Mouse (Mus musculus) hindbrain, embryonic 16.5 days (tissue): ENCODE results near the gene Gak. TPM values are rescaled to one million over a fixed set of nuclear protein-coding genes. Genes with fewer than 3 reads are reported as not detected.

Experiments
- ATAC-seq: fragments of 200-750 bp; cut with Nextera tagmentation; 2 replicates; pipeline ENCODE4 v1.8.0; 2017; ENCODE audit warnings: moderate TSS enrichment, moderate library complexity
- H3K27ac ChIP-seq: fragments of 300-500 bp; sonication (generic); 2 replicates; pipeline ENCODE4 v1.5.1; 2014; ENCODE audit warnings: low read depth, mild to moderate bottlenecking, control low read depth, low read length, moderate library complexity
- H3K27me3 ChIP-seq: fragments of 300-500 bp; sonication (generic); replicated peaks from 2 replicates; pipeline ENCODE4 v1.6.1; 2014; ENCODE audit warnings: low read length; ENCODE audit not compliant: control insufficient read depth, insufficient read depth
- H3K36me3 ChIP-seq: fragments of 300-500 bp; sonication (generic); 2 replicates; pipeline ENCODE4 v1.6.1; 2014; ENCODE audit warnings: mild to moderate bottlenecking, low read length, moderate library complexity, mixed read lengths; ENCODE audit not compliant: control insufficient read depth, insufficient read depth
- H3K4me1 ChIP-seq: fragments of 300-500 bp; sonication (generic); 2 replicates; pipeline ENCODE4 v1.6.1; 2014; ENCODE audit warnings: low read depth, low read length; ENCODE audit not compliant: control insufficient read depth, insufficient read depth
- H3K4me2 ChIP-seq: fragments of 300-500 bp; sonication (generic); 2 replicates; pipeline ENCODE4 v1.6.1; 2014; ENCODE audit warnings: mild to moderate bottlenecking, low read length, control low read depth, moderate library complexity
- H3K4me3 ChIP-seq: fragments of 300-500 bp; sonication (generic); 2 replicates; pipeline ENCODE4 v1.5.1; 2014; ENCODE audit warnings: mild to moderate bottlenecking, low read length, control low read depth, moderate library complexity
- H3K9ac ChIP-seq: fragments of 300-500 bp; sonication (generic); 2 replicates; pipeline ENCODE4 v1.6.1; 2014; ENCODE audit warnings: low read depth, mild to moderate bottlenecking, control low read depth, low read length, moderate library complexity
- H3K9me3 ChIP-seq: fragments of 300-500 bp; sonication (generic); 2 replicates; pipeline ENCODE4 v1.6.1; 2014; ENCODE audit warnings: mild to moderate bottlenecking, low read length, moderate library complexity; ENCODE audit not compliant: control insufficient read depth
- WGBS: fragments of 180-500 bp; shearing (Covaris S2); extraction: QIAGEN DNeasy Blood & Tissue Kit; methylation state at CpG from one replicate; pipeline ENCODE4 v1.1.7; 2014; 5-methylcytosine and 5-hydroxymethylcytosine counted together
- polyA plus RNA-seq: library from polyadenylated mRNA; unstranded; fragments of >200 nt; fragmentation: Nextera tagmentation; extraction: Ambion mirVana; gene quantifications from 2 replicates; pipeline ENCODE4 v1.2.1, GENCODE M21; 2015

Gene Gak
- polyA plus RNA-seq, 1 experiment from 2014 or later, result 47.5 TPM

DNA sequence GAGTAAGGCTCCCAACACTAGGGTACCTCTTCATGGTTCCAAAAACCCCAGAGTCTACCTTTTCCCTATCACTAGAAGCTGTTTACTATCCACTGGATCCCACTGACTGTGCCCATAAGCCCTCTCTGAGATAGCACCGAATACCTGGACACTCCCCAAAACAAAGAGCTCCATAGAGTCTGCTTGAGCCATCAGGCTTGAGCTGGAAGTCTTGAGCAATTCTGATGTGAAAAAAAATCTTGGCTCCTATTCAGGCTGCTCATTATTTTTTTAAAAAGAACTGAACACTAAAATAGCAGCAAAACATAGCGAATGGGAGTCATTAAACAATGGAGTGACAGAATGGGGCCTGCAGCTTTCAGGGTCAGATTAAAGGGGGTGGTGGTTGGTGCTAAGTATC, 62.5 kb downstream of the Gak start:
- Histone ChIP-seq H3K36me3 (peaks cover 45% of the 10 kb centered on the region), H3K9me3 (no peaks in the 10 kb centered on the region), H3K27me3 (no peaks in the 10 kb centered on the region), H3K9ac (no peak overlapping the region), H3K4me1 (no peaks in the 10 kb centered on the region), H3K4me2 (no peak overlapping the region), H3K27ac (no peak overlapping the region), H3K4me3 (no peak overlapping the region)
- no peak for ATAC-seq
- WGBS, result 98% methylated on average over 2 of the region's 2 CpGs

DNA sequence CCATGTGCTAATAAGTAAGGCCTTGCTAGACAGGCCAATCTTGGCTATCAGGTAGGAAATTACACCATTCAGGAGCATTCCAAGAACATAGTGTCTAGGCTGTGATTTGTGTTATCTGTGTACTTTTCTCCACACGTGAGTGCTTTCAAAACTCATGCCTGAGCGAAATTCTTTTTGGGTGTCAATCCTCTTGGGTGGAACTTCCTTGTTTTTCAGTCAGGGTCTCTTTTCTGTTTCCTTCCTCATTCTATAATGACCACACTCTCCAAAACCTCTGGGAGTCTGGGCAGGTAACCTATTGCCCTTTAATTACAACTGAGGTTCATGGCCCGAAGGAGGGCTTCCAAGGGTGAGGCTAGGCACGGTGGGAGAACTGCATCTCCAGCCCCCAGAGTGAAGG, 63.0 kb downstream of the Gak start:
- WGBS, result 91% methylated on average over 4 of the region's 4 CpGs
- no peak overlapping the region for H3K27ac ChIP-seq
- no peaks in the 10 kb centered on the region for H3K27me3 ChIP-seq
- H3K4me1 ChIP-seq, result no peaks in the 10 kb centered on the region
- no peaks in the 10 kb centered on the region for H3K9me3 ChIP-seq
- H3K9ac ChIP-seq, result no peak overlapping the region
- no peak overlapping the region for H3K4me3 ChIP-seq
- peaks cover 40% of the 10 kb centered on the region for H3K36me3 ChIP-seq
- ATAC-seq, result no peak
- no peak overlapping the region for H3K4me2 ChIP-seq

DNA sequence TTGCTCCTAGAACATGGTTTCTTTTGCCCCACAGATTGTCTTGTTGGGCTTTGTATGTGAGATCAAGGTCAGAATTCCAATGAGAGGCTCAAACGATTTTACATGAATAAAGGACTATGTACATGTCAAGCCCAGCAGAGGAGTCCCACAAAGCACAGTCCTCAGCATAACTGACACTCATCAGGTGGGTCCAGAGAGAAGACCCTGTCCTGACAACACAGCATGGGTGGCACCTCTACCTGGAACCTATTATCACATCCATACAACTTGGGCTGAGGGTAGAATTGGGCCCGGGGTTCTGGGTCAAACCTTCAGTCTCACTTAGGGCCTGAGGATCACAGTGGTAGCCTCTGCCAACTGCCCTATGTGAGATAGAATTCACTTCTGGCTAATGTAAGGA, 64.2 kb downstream of the Gak start:
- H3K9ac ChIP-seq, result no peak overlapping the region
- no peak overlapping the region for H3K4me3 ChIP-seq
- no peaks in the 10 kb centered on the region for H3K9me3 ChIP-seq
- WGBS, result 93% methylated on average over 2 of the region's 2 CpGs
- no peak overlapping the region for H3K27ac ChIP-seq
- no peaks in the 10 kb centered on the region for H3K27me3 ChIP-seq
- ATAC-seq, result no peak
- peaks cover 31% of the 10 kb centered on the region for H3K36me3 ChIP-seq
- H3K4me2 ChIP-seq, result no peak overlapping the region
- no peaks in the 10 kb centered on the region for H3K4me1 ChIP-seq

DNA sequence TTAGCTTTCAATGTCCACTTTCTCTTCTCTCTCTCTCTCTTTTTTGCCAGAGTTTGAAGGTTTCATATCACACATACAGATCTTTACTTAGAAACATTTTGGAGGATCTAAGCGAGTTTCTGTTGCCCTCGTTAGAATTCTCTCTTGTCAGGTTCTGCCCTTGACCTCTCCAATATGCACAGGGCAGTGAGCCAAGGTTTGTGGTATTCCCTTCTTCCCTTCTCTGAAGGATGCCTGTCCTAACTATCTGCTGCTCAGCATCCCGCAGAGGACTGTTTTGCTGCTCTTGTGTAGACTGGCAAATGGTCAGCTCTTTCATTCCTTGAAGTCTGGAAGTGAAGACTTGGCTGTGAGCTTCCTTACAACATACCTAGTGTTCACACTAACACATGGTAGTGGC, 65.2 kb downstream of the Gak start:
- no peaks in the 10 kb centered on the region for H3K4me1 ChIP-seq
- ATAC-seq, result no peak
- H3K4me3 ChIP-seq, result no peak overlapping the region
- no peaks in the 10 kb centered on the region for H3K27me3 ChIP-seq
- H3K9me3 ChIP-seq, result no peaks in the 10 kb centered on the region
- no peak overlapping the region for H3K9ac ChIP-seq
- H3K4me2 ChIP-seq, result no peak overlapping the region
- H3K36me3 ChIP-seq, result peaks cover 20% of the 10 kb centered on the region
- H3K27ac ChIP-seq, result no peak overlapping the region
- 86% methylated on average over 3 of the region's 3 CpGs for WGBS

GRCm38 (mm10) chr5:108562483-108562882, 67.1 kb downstream of the Gak start:
- Histone ChIP-seq H3K4me2 (no peak overlapping the region), H3K4me3 (no peak overlapping the region), H3K9ac (no peak overlapping the region), H3K9me3 (no peaks in the 10 kb centered on the region), H3K27ac (no peak overlapping the region), H3K4me1 (no peaks in the 10 kb centered on the region), H3K36me3 (peaks cover 2% of the 10 kb centered on the region), H3K27me3 (no peaks in the 10 kb centered on the region)
- WGBS, result 81% methylated on average over 2 of the region's 2 CpGs
- ATAC-seq, result no peak

DNA sequence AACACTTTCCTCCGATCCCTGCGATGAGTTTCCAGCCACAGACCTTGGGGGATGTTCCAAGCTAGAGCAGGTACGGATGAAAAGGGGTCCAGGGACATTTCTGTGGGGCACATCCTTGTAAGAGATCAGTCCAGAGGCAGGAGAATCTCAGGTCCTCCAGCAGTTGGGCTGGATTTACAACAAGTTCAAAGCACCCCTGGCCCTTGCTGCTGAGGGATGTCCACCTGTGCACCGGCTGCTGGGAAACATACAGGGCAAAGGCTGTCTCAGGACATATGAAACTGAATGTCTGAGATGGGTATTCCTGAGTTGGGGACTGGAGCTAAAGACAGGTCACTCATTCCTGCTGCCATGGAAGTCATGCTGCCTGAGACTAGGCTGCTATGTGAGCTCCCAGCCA, 72.6 kb downstream of the Gak start:
- Histone ChIP-seq H3K4me2 (no peak overlapping the region), H3K9ac (no peak overlapping the region), H3K36me3 (no peaks in the 10 kb centered on the region), H3K9me3 (no peaks in the 10 kb centered on the region), H3K27ac (no peak overlapping the region), H3K27me3 (no peaks in the 10 kb centered on the region), H3K4me3 (no peak overlapping the region), H3K4me1 (no peaks in the 10 kb centered on the region)
- WGBS, result 80% methylated on average over 4 of the region's 4 CpGs
- ATAC-seq, result no peak

GRCm38 (mm10) chr5:108554041-108554440, 75.5 kb downstream of the Gak start:
- no peaks in the 10 kb centered on the region for H3K36me3 ChIP-seq
- H3K27me3 ChIP-seq, result no peaks in the 10 kb centered on the region
- H3K27ac ChIP-seq, result no peak overlapping the region
- H3K4me2 ChIP-seq, result no peak overlapping the region
- no peak for ATAC-seq
- no peaks in the 10 kb centered on the region for H3K9me3 ChIP-seq
- peaks cover 6% of the 10 kb centered on the region for H3K4me1 ChIP-seq
- WGBS, result 71% methylated on average over 1 of the region's 1 CpGs
- no peak overlapping the region for H3K9ac ChIP-seq
- H3K4me3 ChIP-seq, result no peak overlapping the region

DNA sequence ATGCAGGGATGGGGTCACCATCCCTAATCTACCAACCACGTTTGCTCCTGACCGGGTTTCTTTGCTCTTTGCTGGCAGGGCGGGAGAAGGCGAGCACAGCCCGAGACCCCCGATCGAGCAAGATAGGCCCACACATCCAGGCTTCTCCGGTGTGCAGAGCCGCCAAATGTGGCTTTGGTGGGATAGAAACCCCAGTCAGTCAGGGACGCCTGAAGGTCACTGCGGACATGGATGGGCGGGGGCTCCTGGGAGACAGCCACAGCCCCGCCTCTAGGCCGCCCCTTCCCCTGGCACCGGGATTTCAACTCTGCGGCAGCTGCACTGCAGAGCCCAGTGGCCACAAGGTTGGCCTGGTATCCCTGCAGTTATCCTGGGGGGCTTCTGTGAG, 79.4 kb downstream of the Gak start:
- ATAC-seq, result peak; percentile 67
- Histone ChIP-seq H3K9me3 (no peaks in the 10 kb centered on the region), H3K36me3 (no peaks in the 10 kb centered on the region), H3K4me3 (peak overlapping the region; percentile 61), H3K27me3 (no peaks in the 10 kb centered on the region), H3K4me1 (peaks cover 12% of the 10 kb centered on the region), H3K27ac (peak overlapping the region; percentile 86), H3K4me2 (peak overlapping the region; percentile 83), H3K9ac (peak overlapping the region; percentile 71)
- 1% methylated on average over 16 of the region's 16 CpGs for WGBS

- under 1% methylated on average over 56 of the region's 56 CpGs for WGBS
- Histone ChIP-seq H3K9ac (peak within 1 kb of the TSS; percentile 71), H3K4me2 (peak within 1 kb of the TSS; percentile 83), H3K27ac (peak within 1 kb of the TSS; percentile 86), H3K4me3 (peak within 1 kb of the TSS; percentile 61), H3K27me3 (no peaks in the 10 kb centered on the region), H3K9me3 (no peaks in the 10 kb centered on the region), H3K4me1 (peaks cover 12% of the 10 kb centered on the region), H3K36me3 (no peaks in the 10 kb centered on the region)
- ATAC-seq, result peak; percentile 93
Observed at GRCm38 (mm10) chr5:108549489-108550206, 79.9 kb downstream of the Gak start, which contains the start of gene Cplx1. Cplx1 (minus strand) TSS chr5:108550024.
